Mouse (Mus musculus): Measurements from ENCODE around the gene Selenoh. TPM values are rescaled to one million over a fixed set of nuclear protein-coding genes. Genes with fewer than 3 reads are reported as not detected.
A peak's percentile ranks its signal among the peaks of the same experiment; 100 is the strongest.

Selenoh gene
- polyA plus RNA-seq (2015; fragmentation: Nextera tagmentation; extraction: Ambion mirVana), result 177 and 185 TPM in 2 replicates

DNA sequence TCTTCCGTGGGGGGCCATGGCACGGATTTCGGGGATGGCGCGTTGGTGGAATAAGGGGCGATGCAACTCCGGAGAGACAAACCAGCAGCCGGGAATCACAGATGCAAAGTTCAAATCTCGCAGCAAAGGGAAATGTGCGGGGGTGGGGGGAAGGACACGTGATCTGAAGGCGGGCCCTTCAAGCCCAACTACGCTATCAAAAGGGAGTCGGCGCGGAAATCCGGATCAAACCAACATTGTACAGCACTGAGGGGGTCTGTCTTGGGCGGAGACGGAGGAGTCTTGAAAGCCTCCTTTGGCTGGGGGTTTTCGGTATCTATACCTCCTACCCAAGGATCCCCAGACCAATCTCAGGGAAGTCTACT, at the start of gene Selenoh:
Selenoh (minus strand) TSS at position 202 of the 365 bp plus-strand sequence.
- under 1% methylated on average over 20 of the region's 20 CpGs for WGBS
- H3K4me2 ChIP-seq (ENCODE audit: low read length), result peak within 1 kb of the TSS; percentile 63
- peak; percentile 98 for ATAC-seq

DNA sequence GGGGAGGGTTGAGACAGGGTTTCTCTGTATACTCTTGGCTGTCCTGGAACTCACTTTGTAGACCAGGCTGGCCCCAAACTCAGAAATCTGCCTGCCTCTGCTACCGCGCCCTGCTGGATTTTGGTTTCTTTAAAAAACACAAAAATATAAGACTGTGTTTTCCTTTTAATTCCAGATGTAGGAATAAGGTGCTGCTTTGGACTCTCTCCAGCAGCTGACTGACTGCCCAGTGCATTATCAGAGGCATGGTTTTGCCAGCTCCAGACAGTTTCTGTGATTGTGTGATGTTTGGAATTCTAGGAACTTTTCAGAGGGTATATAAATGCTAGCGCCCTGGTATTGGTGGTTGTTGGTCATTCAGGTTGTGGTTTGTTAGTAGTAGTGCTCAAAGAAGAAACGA, 46.8 kb upstream of the Selenoh start:
- H3K4me3 ChIP-seq (ENCODE audit: low read depth, low read length), result no peak overlapping the region
- no peak overlapping the region for H3K27ac ChIP-seq (ENCODE audit: low read length)
- no peak for ATAC-seq
- H3K27me3 ChIP-seq (ENCODE audit: control insufficient read depth, insufficient read depth, low read depth, low read length), result no peaks in the 10 kb centered on the region
- H3K4me1 ChIP-seq (ENCODE audit: control insufficient read depth, insufficient read depth, low read length), result peaks cover 18% of the 10 kb centered on the region
- WGBS, result 96% methylated on average over 4 of the region's 4 CpGs
- H3K9ac ChIP-seq (ENCODE audit: low read depth, low read length), result no peak overlapping the region
- H3K4me2 ChIP-seq (ENCODE audit: low read length), result no peak overlapping the region
- H3K36me3 ChIP-seq (ENCODE audit: control insufficient read depth, insufficient read depth, low read length), result 0 out of 2 replicates have a peak, but pooled peaks cover 3% of the 10 kb centered on the region
- no peaks in the 10 kb centered on the region for H3K9me3 ChIP-seq (replicated peaks; ENCODE audit: control insufficient read depth, low read length, poor library complexity, severe bottlenecking)

More for the DNA sequence above, at the start of gene Selenoh:
- Histone ChIP-seq H3K9ac (ENCODE audit: low read depth, low read length) (peak within 1 kb of the TSS; percentile 88), H3K27me3 (ENCODE audit: control insufficient read depth, insufficient read depth, low read depth, low read length) (no peaks in the 10 kb centered on the region), H3K4me1 (ENCODE audit: control insufficient read depth, insufficient read depth, low read length) (peaks cover 9% of the 10 kb centered on the region), H3K36me3 (ENCODE audit: control insufficient read depth, insufficient read depth, low read length) (peaks cover 7% of the 10 kb centered on the region; the same call in 1 of the 2 replicates), H3K27ac (ENCODE audit: low read length) (peak within 1 kb of the TSS; percentile 92), H3K4me3 (ENCODE audit: low read depth, low read length) (peak within 1 kb of the TSS; percentile 95), H3K9me3 (replicated peaks; ENCODE audit: control insufficient read depth, low read length, poor library complexity, severe bottlenecking) (no peaks in the 10 kb centered on the region)

DNA sequence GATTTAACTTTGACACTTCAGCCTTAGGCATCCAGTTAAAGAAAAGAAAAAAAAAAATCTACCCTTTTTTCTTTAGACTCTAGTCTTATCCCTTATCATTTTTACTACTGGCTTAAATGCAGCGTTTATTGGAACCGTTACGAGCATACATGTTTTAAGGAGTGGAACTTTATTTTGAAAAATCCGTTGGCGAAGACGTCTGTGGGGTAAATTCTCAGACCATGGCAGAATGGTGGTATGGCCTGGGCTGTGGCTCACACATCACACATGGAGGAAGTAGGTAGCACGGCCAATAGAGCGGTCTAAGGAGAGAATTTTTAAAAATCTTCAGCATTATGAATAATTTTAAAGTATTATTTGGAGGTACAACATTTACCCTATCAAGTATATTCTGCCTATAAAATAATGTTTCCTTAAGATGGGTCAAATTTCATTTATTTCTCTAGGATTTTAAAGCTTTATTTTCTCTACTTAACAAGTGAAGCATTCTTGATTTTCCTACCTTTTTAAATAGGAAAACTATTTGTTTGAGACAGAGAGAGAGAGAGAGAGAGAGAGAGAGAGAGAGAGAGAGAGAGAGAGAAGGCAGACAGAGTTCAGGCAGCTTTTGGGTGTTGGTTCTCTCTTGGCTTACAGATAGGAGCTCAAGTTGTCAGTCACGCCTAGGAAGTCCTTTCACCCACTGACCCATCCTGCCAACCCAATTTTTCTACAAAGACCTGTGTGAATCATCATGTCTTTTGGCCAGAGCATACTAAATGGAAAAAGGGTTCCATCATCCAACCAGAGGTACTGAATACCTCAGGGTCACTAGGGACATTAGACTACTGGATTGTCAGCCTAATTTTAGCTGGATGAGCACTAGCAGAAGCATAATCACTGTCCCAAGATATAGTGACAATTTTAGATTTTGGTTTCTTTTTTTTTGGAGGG, 46.1 kb upstream of the Selenoh start:
- WGBS, result 32% methylated on average over 9 of the region's 9 CpGs
- no peaks in the 10 kb centered on the region for H3K27me3 ChIP-seq (ENCODE audit: control insufficient read depth, insufficient read depth, low read depth, low read length)
- peak overlapping the region; percentile 97 for H3K27ac ChIP-seq (ENCODE audit: low read length)
- H3K4me2 ChIP-seq (ENCODE audit: low read length), result peak overlapping the region; percentile 82
- ATAC-seq, result no peak
- peak overlapping the region; percentile 68 for H3K9ac ChIP-seq (ENCODE audit: low read depth, low read length)
- no peaks in the 10 kb centered on the region for H3K9me3 ChIP-seq (replicated peaks; ENCODE audit: control insufficient read depth, low read length, poor library complexity, severe bottlenecking)
- 0 out of 2 replicates have a peak, but pooled peaks cover 3% of the 10 kb centered on the region for H3K36me3 ChIP-seq (ENCODE audit: control insufficient read depth, insufficient read depth, low read length)
- H3K4me1 ChIP-seq (ENCODE audit: control insufficient read depth, insufficient read depth, low read length), result peaks cover 18% of the 10 kb centered on the region
- peak overlapping the region; percentile 68 for H3K4me3 ChIP-seq (ENCODE audit: low read depth, low read length)

DNA sequence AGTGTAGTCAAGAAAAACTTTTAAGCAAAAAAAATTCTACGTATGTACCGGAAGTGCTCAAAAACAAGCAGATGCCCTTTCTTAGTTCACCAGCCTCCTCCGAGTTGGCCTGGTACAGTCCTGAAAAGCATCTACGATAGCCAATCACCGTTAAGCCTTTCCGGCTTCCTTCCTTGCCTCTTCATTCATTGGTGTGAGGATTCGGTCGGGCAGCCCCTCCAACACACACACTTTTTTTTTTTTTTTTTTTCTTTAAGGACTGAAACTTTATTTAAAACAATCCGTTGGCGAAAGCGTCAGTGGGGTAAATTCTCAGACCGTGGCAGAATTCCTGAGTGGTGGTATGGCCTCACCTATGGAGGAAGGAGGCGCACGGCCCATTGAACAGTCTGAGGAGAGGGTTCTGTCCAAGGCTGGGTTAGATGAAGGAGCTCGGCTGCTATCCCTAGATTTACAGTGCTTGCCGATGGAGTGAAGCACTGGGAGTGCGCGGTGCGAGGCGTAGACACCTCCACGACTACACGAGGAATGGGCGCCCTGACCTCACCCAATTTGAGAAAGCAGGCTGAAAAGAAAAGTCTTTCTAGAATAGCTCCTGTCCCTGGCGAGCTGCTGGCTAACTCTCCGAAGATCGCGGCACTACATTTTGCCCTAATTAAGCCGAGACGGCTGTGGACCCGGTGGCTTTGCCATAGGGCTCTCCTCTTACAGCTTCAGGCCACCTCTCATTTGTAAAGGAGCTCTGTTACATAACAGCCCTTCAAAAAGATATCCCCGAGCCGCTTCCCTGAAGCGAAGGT, 45.2 kb upstream of the Selenoh start:
- H3K9ac ChIP-seq (ENCODE audit: low read depth, low read length), result peak overlapping the region; percentile 80
- H3K36me3 ChIP-seq (ENCODE audit: control insufficient read depth, insufficient read depth, low read length), result no peaks in the 10 kb centered on the region
- peak; percentile 97 for ATAC-seq
- H3K4me3 ChIP-seq (ENCODE audit: low read depth, low read length), result peak overlapping the region; percentile 68
- H3K27ac ChIP-seq (ENCODE audit: low read length), result peak overlapping the region; percentile 97
- no peaks in the 10 kb centered on the region for H3K27me3 ChIP-seq (ENCODE audit: control insufficient read depth, insufficient read depth, low read depth, low read length)
- WGBS, result under 1% methylated on average over 33 of the region's 33 CpGs
- no peaks in the 10 kb centered on the region for H3K9me3 ChIP-seq (replicated peaks; ENCODE audit: control insufficient read depth, low read length, poor library complexity, severe bottlenecking)
- peak overlapping the region; percentile 82 for H3K4me2 ChIP-seq (ENCODE audit: low read length)
- peaks cover 16% of the 10 kb centered on the region for H3K4me1 ChIP-seq (ENCODE audit: control insufficient read depth, insufficient read depth, low read length)

DNA sequence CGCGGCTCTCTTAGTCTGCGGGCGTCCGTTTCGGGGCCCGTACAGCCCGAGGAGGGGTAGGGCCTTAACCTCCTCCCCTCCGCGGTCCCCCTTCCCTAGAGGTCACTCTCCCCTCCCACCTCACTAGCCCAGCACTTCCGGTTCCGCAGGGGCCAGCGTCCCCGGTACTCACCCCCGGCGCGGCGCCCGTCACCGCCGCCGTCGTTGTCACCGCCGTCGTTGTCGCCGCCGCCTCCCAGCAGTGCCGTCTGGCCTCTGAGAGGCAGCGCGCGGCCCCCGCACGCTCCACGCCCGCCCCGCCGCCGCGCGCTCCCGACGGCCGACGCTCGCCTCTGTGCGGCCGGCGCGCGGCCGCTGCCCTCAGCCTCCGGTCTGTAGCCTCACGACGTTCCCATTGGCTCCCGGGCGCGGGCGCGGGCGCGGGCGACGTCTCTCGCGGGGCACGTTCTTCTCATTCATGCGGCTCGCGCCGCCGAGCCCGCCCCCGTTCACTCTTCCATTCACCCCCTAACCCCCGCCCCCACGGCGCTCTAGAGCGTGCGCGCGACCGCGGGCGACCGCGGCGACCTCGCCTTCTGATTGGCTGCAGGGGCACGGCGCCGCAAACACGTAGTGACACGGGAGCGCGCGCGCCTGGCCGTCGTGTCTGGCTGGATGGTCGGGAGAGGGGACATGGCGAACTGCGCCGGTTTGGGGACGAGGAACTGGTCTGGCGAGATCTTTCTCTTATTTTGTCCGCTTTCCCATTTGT, 44.4 kb upstream of the Selenoh start, which contains the start of gene Zdhhc5:
Zdhhc5 (minus strand) TSS at position 370 of the 751 bp plus-strand sequence.
- ATAC-seq, result peak; percentile 97
- under 1% methylated on average over 79 of the region's 107 CpGs for WGBS
- Histone ChIP-seq H3K4me3 (ENCODE audit: low read depth, low read length) (peak within 1 kb of the TSS; percentile 68), H3K9me3 (replicated peaks; ENCODE audit: control insufficient read depth, low read length, poor library complexity, severe bottlenecking) (no peaks in the 10 kb centered on the region), H3K27me3 (ENCODE audit: control insufficient read depth, insufficient read depth, low read depth, low read length) (no peaks in the 10 kb centered on the region), H3K36me3 (ENCODE audit: control insufficient read depth, insufficient read depth, low read length) (peaks cover 4% of the 10 kb centered on the region; the same call in 1 of the 2 replicates), H3K4me1 (ENCODE audit: control insufficient read depth, insufficient read depth, low read length) (peaks cover 16% of the 10 kb centered on the region), H3K27ac (ENCODE audit: low read length) (peak within 1 kb of the TSS; percentile 97), H3K9ac (ENCODE audit: low read depth, low read length) (peak within 1 kb of the TSS; percentile 80), H3K4me2 (ENCODE audit: low read length) (peak within 1 kb of the TSS; percentile 82)

DNA sequence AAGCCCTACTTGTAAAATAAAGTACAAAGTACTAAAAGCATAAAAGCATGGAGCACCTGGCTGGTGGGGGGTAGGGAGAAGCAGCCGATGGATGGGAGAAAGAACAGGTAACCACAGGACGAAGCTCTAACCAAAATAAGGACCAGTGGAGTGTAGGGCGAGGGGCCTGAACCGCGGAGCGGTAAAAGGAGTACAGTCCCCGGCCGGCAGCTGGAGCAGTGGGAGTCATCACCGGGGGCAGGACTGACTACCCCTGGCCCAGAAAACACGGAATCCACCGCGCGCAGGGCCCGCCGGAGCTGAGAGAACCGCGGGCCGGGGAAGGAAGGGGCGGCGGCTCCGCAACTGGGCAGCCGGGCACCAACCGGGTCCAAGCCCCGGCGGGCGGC, 43.8 kb upstream of the Selenoh start:
- Histone ChIP-seq H3K9ac (ENCODE audit: low read depth, low read length) (peak overlapping the region; percentile 80), H3K4me2 (ENCODE audit: low read length) (peak overlapping the region; percentile 76), H3K36me3 (ENCODE audit: control insufficient read depth, insufficient read depth, low read length) (peaks cover 4% of the 10 kb centered on the region; the same call in 1 of the 2 replicates), H3K9me3 (replicated peaks; ENCODE audit: control insufficient read depth, low read length, poor library complexity, severe bottlenecking) (no peaks in the 10 kb centered on the region), H3K4me1 (ENCODE audit: control insufficient read depth, insufficient read depth, low read length) (peaks cover 20% of the 10 kb centered on the region), H3K27ac (ENCODE audit: low read length) (peak overlapping the region; percentile 97), H3K4me3 (ENCODE audit: low read depth, low read length) (peak overlapping the region; percentile 68), H3K27me3 (ENCODE audit: control insufficient read depth, insufficient read depth, low read depth, low read length) (no peaks in the 10 kb centered on the region)
- ATAC-seq, result peak; percentile 16; the same call in 1 of the 2 replicates
- WGBS, result under 1% methylated on average over 20 of the region's 26 CpGs

DNA sequence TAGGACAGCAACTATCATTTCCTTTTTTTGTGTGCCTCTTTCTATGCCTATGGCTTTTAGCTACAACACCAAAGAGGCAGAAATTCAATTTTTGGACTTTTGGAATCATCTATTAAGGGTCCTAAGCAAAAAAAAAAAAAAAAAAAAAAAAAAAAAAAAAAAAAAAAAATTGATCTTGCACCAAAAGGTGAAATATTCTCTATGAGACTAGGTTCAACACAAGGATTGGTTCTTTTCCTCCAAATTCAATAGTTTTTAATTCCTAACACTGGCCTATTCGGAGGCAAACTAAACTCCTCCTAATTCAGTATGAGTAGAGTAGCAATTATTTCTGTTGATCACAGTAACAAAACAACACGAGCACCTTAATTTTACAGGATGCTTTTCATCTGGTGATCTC, 41.3 kb upstream of the Selenoh start:
- ATAC-seq, result no peak
- 88% methylated on average over 2 of the region's 2 CpGs for WGBS
- H3K9ac ChIP-seq (ENCODE audit: low read depth, low read length), result no peak overlapping the region
- H3K36me3 ChIP-seq (ENCODE audit: control insufficient read depth, insufficient read depth, low read length), result peaks cover 9% of the 10 kb centered on the region; the same call in 1 of the 2 replicates
- no peak overlapping the region for H3K27ac ChIP-seq (ENCODE audit: low read length)
- peaks cover 28% of the 10 kb centered on the region for H3K4me1 ChIP-seq (ENCODE audit: control insufficient read depth, insufficient read depth, low read length)
- H3K27me3 ChIP-seq (ENCODE audit: control insufficient read depth, insufficient read depth, low read depth, low read length), result no peaks in the 10 kb centered on the region
- no peak overlapping the region for H3K4me3 ChIP-seq (ENCODE audit: low read depth, low read length)
- H3K9me3 ChIP-seq (replicated peaks; ENCODE audit: control insufficient read depth, low read length, poor library complexity, severe bottlenecking), result no peaks in the 10 kb centered on the region
- no peak overlapping the region for H3K4me2 ChIP-seq (ENCODE audit: low read length)

DNA sequence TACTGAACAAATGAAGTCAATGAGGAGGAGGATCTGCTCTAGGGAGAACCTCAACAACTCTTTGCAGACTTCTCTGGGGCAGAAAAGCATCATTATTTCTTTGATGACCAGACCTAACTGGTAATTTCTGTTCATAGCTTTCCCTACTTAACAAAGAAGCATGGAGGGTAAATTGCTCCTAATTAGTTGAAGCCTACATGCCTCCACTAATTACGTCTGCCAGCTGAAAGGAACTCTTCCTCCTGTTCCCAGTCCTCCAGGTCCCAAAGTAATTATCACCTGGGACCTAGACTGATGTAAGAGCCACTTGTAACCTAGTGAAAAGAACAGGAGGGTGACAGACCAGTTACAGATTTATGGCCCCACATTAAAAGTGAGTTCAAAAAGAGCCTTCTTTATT, 37.0 kb upstream of the Selenoh start:
- Histone ChIP-seq H3K27me3 (ENCODE audit: control insufficient read depth, insufficient read depth, low read depth, low read length) (no peaks in the 10 kb centered on the region), H3K9me3 (replicated peaks; ENCODE audit: control insufficient read depth, low read length, poor library complexity, severe bottlenecking) (no peaks in the 10 kb centered on the region), H3K4me3 (ENCODE audit: low read depth, low read length) (no peak overlapping the region), H3K9ac (ENCODE audit: low read depth, low read length) (no peak overlapping the region), H3K4me1 (ENCODE audit: control insufficient read depth, insufficient read depth, low read length) (peaks cover 13% of the 10 kb centered on the region), H3K27ac (ENCODE audit: low read length) (no peak overlapping the region), H3K4me2 (ENCODE audit: low read length) (no peak overlapping the region), H3K36me3 (ENCODE audit: control insufficient read depth, insufficient read depth, low read length) (peaks cover 9% of the 10 kb centered on the region; the same call in 1 of the 2 replicates)
- ATAC-seq, result no peak
- 85% methylated on average over 1 of the region's 1 CpGs for WGBS

Data from midbrain, embryonic 16.5 days (tissue).